Mouse (Mus musculus) neural tube, embryonic 15.5 days (tissue): ENCODE measurements at regions not wholly inside any gene's neighbourhood (a gene's known extent, or its start where the extent isn't known, plus 50 kb on each side); places are given as distances from the start of the nearest gene placed in this dataset.

ENCODE experiments used
- ATAC-seq: fragments of 200-750 bp; cut with Nextera tagmentation; 2 replicates; pipeline ENCODE4 v1.8.0; 2017; ENCODE audit warnings: mild to moderate bottlenecking, moderate TSS enrichment, moderate library complexity; ENCODE audit not compliant: low FRiP score
- H3K27ac ChIP-seq: fragments of 300-500 bp; sonication (generic); replicated peaks from 2 replicates; pipeline ENCODE4 v1.5.1; 2015; ENCODE audit warnings: mild to moderate bottlenecking, inconsistent platforms
- H3K27me3 ChIP-seq: fragments of 300-500 bp; sonication (generic); replicated peaks from 2 replicates; pipeline ENCODE4 v1.6.1; 2015; ENCODE audit warnings: inconsistent platforms
- H3K36me3 ChIP-seq: fragments of 300-500 bp; sonication (generic); 2 replicates; pipeline ENCODE4 v1.6.1; 2015; ENCODE audit warnings: inconsistent platforms
- H3K4me1 ChIP-seq: fragments of 300-500 bp; sonication (generic); 2 replicates; pipeline ENCODE4 v1.6.1; 2015; ENCODE audit warnings: inconsistent platforms
- H3K4me2 ChIP-seq: fragments of 300-500 bp; sonication (generic); 2 replicates; pipeline ENCODE4 v1.6.1; 2015; ENCODE audit warnings: inconsistent platforms, mild to moderate bottlenecking, moderate library complexity
- H3K4me3 ChIP-seq: fragments of 300-500 bp; sonication (generic); replicated peaks from 2 replicates; pipeline ENCODE4 v1.5.1; 2015; ENCODE audit warnings: mild to moderate bottlenecking, inconsistent platforms
- H3K9ac ChIP-seq: fragments of 300-500 bp; sonication (generic); replicated peaks from 2 replicates; pipeline ENCODE4 v1.6.1; 2015; ENCODE audit warnings: mild to moderate bottlenecking, inconsistent platforms
- H3K9me3 ChIP-seq: fragments of 300-500 bp; sonication (generic); replicated peaks from 2 replicates; pipeline ENCODE4 v1.6.1; 2016; ENCODE audit warnings: inconsistent platforms
- WGBS: fragments of 180-500 bp; shearing (Covaris S2); methylation state at CpG from one replicate; pipeline ENCODE4 v1.1.7; 2015; ENCODE audit warnings: mixed read lengths; 5-methylcytosine and 5-hydroxymethylcytosine counted together

DNA sequence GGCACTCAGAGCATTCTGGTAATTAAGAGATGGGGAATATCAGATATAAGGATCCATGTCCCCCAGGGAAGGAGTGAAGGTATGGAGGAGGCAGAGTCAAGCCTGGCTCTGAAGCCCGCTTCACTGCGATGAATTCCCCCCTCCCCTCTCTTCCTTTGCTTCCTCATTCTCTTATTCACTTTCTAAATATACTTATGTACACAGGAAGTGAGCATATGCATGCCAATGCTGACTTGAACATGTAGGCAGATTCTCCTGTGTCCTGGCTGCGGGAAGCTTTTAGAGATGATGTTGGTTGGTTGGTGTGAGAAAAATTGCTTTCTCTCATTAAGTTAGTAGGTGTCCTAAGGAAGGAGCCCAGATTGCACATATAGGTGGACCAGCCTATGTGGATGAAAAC lies 192.1 kb downstream of the Tex29 start:
- H3K27ac ChIP-seq = no peak overlapping the region
- no peaks in the 10 kb centered on the region for H3K36me3 ChIP-seq
- no peak overlapping the region for H3K4me3 ChIP-seq
- H3K9me3 ChIP-seq = no peaks in the 10 kb centered on the region
- H3K27me3 ChIP-seq = peaks cover 46% of the 10 kb centered on the region
- no peak for ATAC-seq
- WGBS = 90% methylated on average over 3 of the region's 3 CpGs
- H3K4me1 ChIP-seq = peaks cover 32% of the 10 kb centered on the region
- no peak overlapping the region for H3K4me2 ChIP-seq
- no peak overlapping the region for H3K9ac ChIP-seq

DNA sequence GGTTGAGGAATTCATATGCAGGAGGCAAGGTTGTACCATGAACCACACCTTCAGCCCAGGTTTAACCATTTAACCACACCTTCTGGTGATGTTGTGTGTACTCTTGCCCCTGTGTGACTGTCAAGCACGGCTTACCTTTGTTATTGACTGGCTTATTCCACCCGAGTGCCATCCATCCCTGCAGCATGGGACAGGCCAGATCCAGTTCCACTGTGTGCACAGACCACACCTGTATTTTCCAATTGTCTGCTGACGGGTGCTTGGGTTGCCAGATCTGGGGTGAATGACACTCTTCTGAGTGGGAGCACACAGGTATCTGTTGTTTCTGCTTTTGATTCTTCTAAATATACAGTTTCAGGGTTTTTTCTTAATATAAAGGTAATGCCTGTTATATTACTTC lies 196.1 kb downstream of the Tex29 start:
- Histone ChIP-seq H3K36me3 (no peaks in the 10 kb centered on the region), H3K9ac (no peak overlapping the region), H3K4me2 (no peak overlapping the region), H3K27me3 (peaks cover 65% of the 10 kb centered on the region), H3K4me1 (peaks cover 14% of the 10 kb centered on the region), H3K9me3 (no peaks in the 10 kb centered on the region), H3K4me3 (no peak overlapping the region), H3K27ac (no peak overlapping the region)
- WGBS = 83% methylated on average over 3 of the region's 3 CpGs
- no peak for ATAC-seq

DNA sequence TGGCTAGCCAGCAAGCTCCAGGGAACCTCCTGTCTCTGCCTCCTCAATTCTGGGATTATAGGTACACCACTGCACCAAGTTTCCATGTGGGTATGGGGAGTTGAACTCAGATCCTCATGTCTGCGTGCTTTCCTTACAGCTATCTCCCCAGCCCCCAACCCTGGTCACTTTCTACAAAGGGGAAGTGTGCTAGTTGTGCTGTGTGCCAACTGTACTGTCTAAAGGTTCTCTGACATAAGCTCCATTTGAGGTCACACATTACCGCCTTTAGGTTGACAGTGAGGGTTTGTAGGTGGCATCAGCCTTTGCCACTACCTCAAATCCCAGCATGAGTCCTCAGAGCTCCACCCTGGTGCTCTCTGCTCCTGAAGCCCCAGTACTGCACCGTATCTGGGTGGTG lies 200.7 kb downstream of the Tex29 start:
- Histone ChIP-seq H3K9me3 (no peaks in the 10 kb centered on the region), H3K4me3 (no peak overlapping the region), H3K27me3 (peaks cover 57% of the 10 kb centered on the region), H3K27ac (no peak overlapping the region), H3K4me1 (no peaks in the 10 kb centered on the region), H3K4me2 (no peak overlapping the region), H3K36me3 (no peaks in the 10 kb centered on the region), H3K9ac (no peak overlapping the region)
- no peak for ATAC-seq
- WGBS = 68% methylated on average over 3 of the region's 3 CpGs

DNA sequence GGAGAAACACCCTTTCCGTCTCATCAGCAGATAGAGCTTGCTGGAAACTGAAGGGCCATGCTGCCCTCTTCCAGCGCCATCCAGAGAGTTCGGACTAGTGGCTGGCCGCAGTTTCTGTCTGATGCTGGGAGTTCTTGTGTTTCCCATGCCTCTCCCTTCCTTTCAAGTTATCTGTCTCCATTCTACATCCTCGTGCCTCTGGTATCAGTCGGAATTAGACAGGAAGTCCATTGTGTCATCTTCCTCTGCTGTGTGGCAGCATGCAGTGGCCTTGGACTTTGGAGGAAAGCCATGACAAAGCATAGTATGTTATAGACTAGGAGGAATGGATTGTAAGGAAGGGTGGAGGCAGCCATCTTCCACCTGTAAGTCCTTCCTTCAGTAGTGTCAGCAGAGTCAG lies 201.4 kb downstream of the Tex29 start:
- H3K27me3 ChIP-seq = peaks cover 56% of the 10 kb centered on the region

DNA sequence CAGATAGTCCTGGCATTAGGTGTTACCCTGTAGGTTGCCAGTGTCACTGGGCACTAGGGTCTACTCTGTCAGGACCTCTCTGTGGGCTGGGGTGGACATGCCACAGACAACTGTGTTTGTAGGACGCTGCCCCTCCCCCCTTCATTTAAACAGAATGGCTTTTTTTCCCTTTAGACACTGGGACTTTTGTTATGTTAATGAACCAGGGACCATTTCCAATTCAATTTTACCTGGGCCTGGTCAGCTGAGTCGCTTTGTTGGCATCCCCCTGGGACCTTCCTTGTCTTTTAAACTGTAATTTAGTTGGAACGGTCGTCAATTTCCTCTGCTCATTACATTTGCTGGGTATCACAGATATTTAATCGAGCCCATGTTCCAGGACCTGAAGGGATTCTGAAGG lies 210.6 kb downstream of the Tex29 start:
- Histone ChIP-seq H3K27me3 (peaks cover 35% of the 10 kb centered on the region; the same call in 1 of the 2 replicates), H3K36me3 (no peaks in the 10 kb centered on the region), H3K27ac (no peak overlapping the region), H3K9me3 (no peaks in the 10 kb centered on the region), H3K4me3 (no peak overlapping the region), H3K9ac (no peak overlapping the region), H3K4me2 (no peak overlapping the region), H3K4me1 (peaks cover 11% of the 10 kb centered on the region)
- ATAC-seq = no peak
- WGBS = 9% methylated on average over 5 of the region's 5 CpGs

More for the DNA sequence above, 201.4 kb downstream of the Tex29 start:
- H3K4me1 ChIP-seq = no peaks in the 10 kb centered on the region
- H3K4me3 ChIP-seq = no peak overlapping the region
- no peak overlapping the region for H3K4me2 ChIP-seq
- no peak overlapping the region for H3K9ac ChIP-seq
- H3K27ac ChIP-seq = no peak overlapping the region
- no peak for ATAC-seq
- no peaks in the 10 kb centered on the region for H3K36me3 ChIP-seq
- no peaks in the 10 kb centered on the region for H3K9me3 ChIP-seq
- WGBS = 60% methylated on average over 6 of the region's 6 CpGs

DNA sequence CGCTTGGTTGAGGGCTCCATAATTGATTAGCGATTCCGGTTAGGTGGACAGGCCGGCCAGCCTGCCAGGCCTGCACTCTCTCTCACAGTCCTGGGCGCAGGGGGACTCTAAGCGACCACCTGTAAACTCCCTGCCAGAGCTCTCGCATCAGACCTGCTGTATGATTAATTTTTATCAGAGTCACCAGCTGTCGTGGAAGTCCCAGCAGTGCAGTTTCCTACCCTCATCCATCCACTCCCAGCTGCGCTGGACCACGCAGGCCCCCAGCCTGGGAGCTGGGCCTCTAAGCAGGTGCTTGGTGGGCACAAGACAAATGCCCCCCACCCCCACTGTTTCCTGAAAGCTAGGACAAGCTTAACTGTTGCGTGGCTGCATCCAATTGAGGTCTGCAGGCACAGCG lies 211.1 kb downstream of the Tex29 start:
- Histone ChIP-seq H3K9ac (no peak overlapping the region), H3K4me3 (no peak overlapping the region), H3K4me2 (no peak overlapping the region), H3K4me1 (peaks cover 11% of the 10 kb centered on the region), H3K27ac (no peak overlapping the region), H3K9me3 (no peaks in the 10 kb centered on the region), H3K36me3 (no peaks in the 10 kb centered on the region), H3K27me3 (peaks cover 35% of the 10 kb centered on the region; the same call in 1 of the 2 replicates)
- 25% methylated on average over 12 of the region's 12 CpGs for WGBS
- 0 out of 2 replicates have a peak, but pooled peaks have one; percentile 21 for ATAC-seq

DNA sequence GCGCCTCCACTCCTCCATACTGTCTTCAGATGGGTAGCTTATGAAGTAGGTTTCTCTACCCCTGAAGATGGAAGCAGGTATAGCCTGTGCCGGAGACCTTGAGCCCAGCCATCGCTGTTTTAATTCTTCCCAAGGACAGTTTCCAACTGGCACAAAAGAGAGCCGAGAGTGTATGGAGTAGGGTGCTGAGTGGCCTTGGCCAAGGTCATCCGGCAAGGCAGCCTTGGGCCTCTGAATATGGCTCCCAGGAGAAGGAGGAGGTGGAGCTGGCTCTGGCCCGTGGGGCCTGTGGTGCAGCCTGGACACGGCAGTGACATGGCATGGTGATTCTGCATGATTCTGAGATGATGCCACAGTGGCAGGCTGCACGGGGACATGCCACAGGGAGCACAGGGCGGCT lies 215.7 kb downstream of the Tex29 start:
- Histone ChIP-seq H3K9ac (no peak overlapping the region), H3K27ac (no peak overlapping the region), H3K36me3 (no peaks in the 10 kb centered on the region), H3K27me3 (peaks cover 26% of the 10 kb centered on the region; the same call in 1 of the 2 replicates), H3K4me1 (peaks cover 8% of the 10 kb centered on the region), H3K9me3 (no peaks in the 10 kb centered on the region), H3K4me3 (no peak overlapping the region), H3K4me2 (no peak overlapping the region)
- no peak for ATAC-seq
- WGBS = 88% methylated on average over 9 of the region's 9 CpGs

DNA sequence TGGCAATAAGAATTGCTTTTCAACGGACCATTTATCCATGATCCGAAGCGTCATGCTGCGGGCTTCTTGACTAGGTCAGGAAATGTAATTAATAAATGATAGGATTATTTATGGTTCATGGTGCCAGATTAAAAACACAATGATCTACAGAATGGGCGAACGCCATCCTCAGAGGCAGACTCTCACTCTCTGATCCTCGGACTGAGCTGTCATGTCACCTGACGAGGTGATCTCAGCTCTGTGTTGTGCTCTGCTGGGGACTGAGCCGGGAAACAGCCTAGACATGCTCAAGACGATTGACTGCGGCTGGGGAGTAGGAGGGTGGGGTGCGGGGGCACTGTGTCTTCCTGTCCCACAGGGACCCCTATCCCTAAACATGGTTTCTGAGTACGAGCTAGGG lies 217.4 kb upstream of the A230072I06Rik start:
- 0 out of 2 replicates have a peak, but pooled peaks cover 4% of the 10 kb centered on the region for H3K4me1 ChIP-seq
- H3K27me3 ChIP-seq = peaks cover 40% of the 10 kb centered on the region
- peak overlapping the region; percentile 20; the same call in 1 of the 2 replicates for H3K4me2 ChIP-seq
- WGBS = 35% methylated on average over 13 of the region's 13 CpGs
- peak; percentile 65; the same call in 1 of the 2 replicates for ATAC-seq
- no peaks in the 10 kb centered on the region for H3K36me3 ChIP-seq
- H3K9ac ChIP-seq = no peak overlapping the region
- H3K27ac ChIP-seq = no peak overlapping the region
- H3K9me3 ChIP-seq = no peaks in the 10 kb centered on the region
- H3K4me3 ChIP-seq = no peak overlapping the region

DNA sequence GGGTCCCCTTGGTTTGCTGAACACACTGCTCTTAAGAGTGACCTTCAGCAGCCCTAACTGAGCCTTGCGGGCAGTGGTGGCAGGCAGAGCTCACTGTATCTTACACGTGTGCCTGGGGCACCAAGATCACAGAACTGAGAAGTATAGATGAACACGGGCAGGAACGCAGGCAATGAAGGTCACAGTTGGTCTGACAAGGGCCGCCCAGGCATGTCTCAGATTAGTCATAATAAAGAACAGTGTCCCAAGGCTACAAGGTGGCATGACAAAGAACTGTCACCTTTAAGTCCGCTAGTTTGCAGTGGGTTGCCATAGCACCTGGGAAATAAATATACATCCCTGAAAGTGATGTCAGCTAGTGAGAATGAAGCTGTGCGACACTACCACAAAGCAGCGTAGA lies 215.9 kb upstream of the A230072I06Rik start:
- H3K9ac ChIP-seq = no peak overlapping the region
- H3K4me3 ChIP-seq = no peak overlapping the region
- H3K27me3 ChIP-seq = peaks cover 37% of the 10 kb centered on the region
- H3K36me3 ChIP-seq = no peaks in the 10 kb centered on the region
- H3K4me2 ChIP-seq = no peak overlapping the region
- ATAC-seq = no peak
- H3K4me1 ChIP-seq = 0 out of 2 replicates have a peak, but pooled peaks cover 4% of the 10 kb centered on the region
- 73% methylated on average over 8 of the region's 8 CpGs for WGBS
- H3K9me3 ChIP-seq = no peaks in the 10 kb centered on the region
- H3K27ac ChIP-seq = no peak overlapping the region

DNA sequence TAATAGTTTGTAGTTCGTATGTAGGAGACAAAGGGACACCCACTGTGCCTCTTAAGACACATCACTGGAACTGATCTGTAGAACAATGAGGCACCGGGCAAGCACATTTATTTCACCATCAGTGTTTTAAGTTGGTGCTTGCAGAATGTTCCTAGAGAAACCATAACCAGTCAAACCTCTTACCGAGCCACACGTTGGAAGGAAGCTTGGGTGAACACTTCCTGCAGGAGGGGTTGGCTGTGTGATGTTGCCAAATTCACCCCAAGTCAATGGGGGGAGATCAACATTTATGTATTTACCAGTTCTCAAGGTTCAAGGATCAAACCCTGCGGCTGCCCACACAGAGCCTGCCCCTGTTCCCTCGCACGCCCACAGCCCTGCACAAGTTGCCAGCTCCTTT lies 214.0 kb upstream of the A230072I06Rik start:
- no peak for ATAC-seq
- H3K4me3 ChIP-seq = no peak overlapping the region
- peaks cover 36% of the 10 kb centered on the region for H3K27me3 ChIP-seq
- 0 out of 2 replicates have a peak, but pooled peaks cover 4% of the 10 kb centered on the region for H3K4me1 ChIP-seq
- 81% methylated on average over 7 of the region's 7 CpGs for WGBS
- no peak overlapping the region for H3K9ac ChIP-seq
- H3K27ac ChIP-seq = no peak overlapping the region
- no peaks in the 10 kb centered on the region for H3K9me3 ChIP-seq
- H3K4me2 ChIP-seq = no peak overlapping the region
- H3K36me3 ChIP-seq = no peaks in the 10 kb centered on the region

DNA sequence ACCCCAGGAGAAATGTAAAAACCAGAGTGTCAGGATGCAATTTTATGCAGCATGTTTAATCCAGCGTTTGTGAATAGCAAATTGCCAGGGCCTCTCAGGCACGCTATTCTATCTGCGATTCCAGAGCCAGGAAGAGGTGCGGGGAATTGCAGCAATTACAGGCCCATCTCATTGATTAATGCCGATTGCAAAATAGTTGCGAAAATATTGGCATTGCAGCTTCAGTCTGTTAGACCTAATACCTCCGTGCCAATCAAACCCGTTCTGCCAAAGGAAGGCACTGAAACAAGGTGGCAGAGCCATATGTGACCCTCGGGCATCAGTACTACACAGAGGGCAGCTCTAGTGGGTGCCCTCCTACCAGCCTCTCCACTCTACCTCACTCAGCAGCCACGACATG lies 212.2 kb upstream of the A230072I06Rik start:
- H3K27ac ChIP-seq = no peak overlapping the region
- H3K27me3 ChIP-seq = peaks cover 25% of the 10 kb centered on the region
- no peak overlapping the region for H3K4me2 ChIP-seq
- no peak overlapping the region for H3K4me3 ChIP-seq
- WGBS = 74% methylated on average over 10 of the region's 10 CpGs
- H3K4me1 ChIP-seq = no peaks in the 10 kb centered on the region
- H3K9ac ChIP-seq = no peak overlapping the region
- ATAC-seq = no peak
- H3K36me3 ChIP-seq = no peaks in the 10 kb centered on the region
- no peaks in the 10 kb centered on the region for H3K9me3 ChIP-seq

DNA sequence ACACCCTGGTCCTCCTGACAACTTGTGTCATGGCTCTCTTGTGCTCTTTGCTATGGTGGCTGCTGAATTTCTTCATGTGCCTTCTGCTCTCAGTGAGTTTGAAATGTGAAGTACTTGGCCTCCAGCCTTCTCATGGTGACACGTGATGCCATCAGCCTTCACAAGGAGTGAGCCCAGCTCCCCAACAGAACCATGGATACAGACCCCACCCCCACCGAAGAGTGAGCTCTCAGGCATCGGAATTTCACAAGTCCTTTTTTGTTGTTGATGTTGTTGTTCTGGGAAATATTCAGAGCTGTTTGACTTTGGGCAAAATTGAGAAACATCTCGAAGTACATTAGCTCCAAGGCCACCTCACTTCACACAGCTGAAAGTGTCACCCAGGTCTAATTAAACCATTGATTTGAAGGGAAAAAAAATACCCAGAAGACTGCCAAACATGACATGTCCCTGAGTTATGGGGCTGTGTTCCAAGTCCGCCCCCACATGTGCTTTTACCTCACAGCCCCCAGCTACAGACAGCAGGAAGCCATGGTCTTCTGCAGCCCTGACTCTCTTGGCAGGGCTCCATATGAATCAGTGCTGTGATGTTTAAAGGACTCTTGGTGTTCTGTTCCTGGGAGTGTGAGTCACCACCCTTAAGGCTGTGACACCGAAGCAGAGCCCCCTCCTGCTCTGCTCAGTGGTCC lies 205.2 kb upstream of the A230072I06Rik start:
- Histone ChIP-seq H3K27me3 (0 out of 2 replicates have a peak, but pooled peaks cover 9% of the 10 kb centered on the region), H3K36me3 (no peaks in the 10 kb centered on the region), H3K9me3 (no peaks in the 10 kb centered on the region), H3K4me3 (no peak overlapping the region), H3K4me2 (no peak overlapping the region), H3K27ac (no peak overlapping the region), H3K9ac (no peak overlapping the region), H3K4me1 (no peaks in the 10 kb centered on the region)
- whole genome bisulfite sequencing = 76% methylated on average over 6 of the region's 6 CpGs
- ATAC-seq = no peak
